Mouse (Mus musculus) bone marrow, adult 2 months (tissue): ENCODE data around the gene Maged2. TPM values are rescaled to one million over a fixed set of nuclear protein-coding genes. Genes with fewer than 3 reads are reported as not detected.
"Not testable (repeated sequence)": the region's sequence is repeated elsewhere in the genome, so short reads cannot be mapped to it uniquely, and the experiment has no call there.

Experiments used
- H3K27ac ChIP-seq: fragments of 200-500 bp; 2 replicates; pipeline ENCODE4 v1.5.1; 2012; ENCODE audit warnings: low read depth, mild to moderate bottlenecking, control low read depth, inconsistent platforms, low read length; ENCODE audit not compliant: control insufficient read depth, poor library complexity, insufficient read depth
- H3K4me1 ChIP-seq: fragments of 200-500 bp; 2 replicates; pipeline ENCODE4 v1.6.1; 2011; ENCODE audit warnings: low read length; ENCODE audit not compliant: control insufficient read depth, insufficient read depth
- H3K4me3 ChIP-seq: fragments of 200-500 bp; replicated peaks from 2 replicates; pipeline ENCODE3; 2011; ENCODE audit warnings: mild to moderate bottlenecking, low read depth, low read length, control low read depth; ENCODE audit not compliant: control insufficient read depth
- CTCF ChIP-seq: fragments of 200-500 bp; IDR thresholded peaks from 2 replicates; pipeline ENCODE4 v1.5.1; 2011; ENCODE audit warnings: low read length, control low read depth; ENCODE audit not compliant: control insufficient read depth, insufficient read depth
- POLR2A ChIP-seq: fragments of 200-500 bp; IDR thresholded peaks from 2 replicates; pipeline ENCODE4 v1.6.1; 2011; ENCODE audit warnings: low read depth, mild to moderate bottlenecking, control low read depth, low read length, borderline replicate concordance; ENCODE audit not compliant: control insufficient read depth
- WGBS: fragments of 180-500 bp; shearing (Covaris S2); methylation state at CpG from one replicate; pipeline ENCODE4 v1.1.7; 2018; 5-methylcytosine and 5-hydroxymethylcytosine counted together
- polyA plus RNA-seq: library from polyadenylated mRNA; stranded (reverse); fragments of >200 nt; gene quantifications from 2 replicates; pipeline ENCODE4 v1.2.4, GENCODE M21; 2011; ENCODE audit warnings: low replicate concordance; ENCODE audit not compliant: missing spikeins, insufficient read depth, insufficient read length

Maged2 gene
- polyA plus RNA-seq, result 6.8 and 8.3 TPM in 2 replicates

DNA sequence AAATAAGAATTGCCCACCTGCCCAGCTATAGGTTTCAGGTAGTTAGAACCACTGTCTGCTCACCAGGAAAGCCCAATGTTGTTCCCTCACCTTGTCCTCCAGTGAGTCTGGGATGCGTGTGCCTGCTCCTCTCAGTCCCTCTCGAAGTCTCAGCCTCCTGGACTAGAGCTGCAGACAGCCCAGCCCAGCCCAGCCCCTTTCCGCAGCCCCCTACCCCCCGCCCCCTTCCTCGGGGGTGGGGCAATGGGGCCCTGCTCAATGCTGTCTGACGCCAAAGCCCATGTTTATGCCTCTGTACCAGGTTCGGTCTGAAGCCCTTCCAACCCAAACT, at the start of gene Maged2:
Gene Maged2, minus strand, starts transcription at position 207 of the 331 bp plus-strand sequence.
- Histone ChIP-seq H3K4me1 (no peaks in the 10 kb centered on the region), H3K4me3 (peak within 1 kb of the TSS; percentile 54), H3K27ac (no peak within 1 kb of the TSS)
- 22% methylated on average over 7 of the region's 7 CpGs for WGBS
- no peak for TF ChIP-seq CTCF
- TF ChIP-seq POLR2A, result no peak

DNA sequence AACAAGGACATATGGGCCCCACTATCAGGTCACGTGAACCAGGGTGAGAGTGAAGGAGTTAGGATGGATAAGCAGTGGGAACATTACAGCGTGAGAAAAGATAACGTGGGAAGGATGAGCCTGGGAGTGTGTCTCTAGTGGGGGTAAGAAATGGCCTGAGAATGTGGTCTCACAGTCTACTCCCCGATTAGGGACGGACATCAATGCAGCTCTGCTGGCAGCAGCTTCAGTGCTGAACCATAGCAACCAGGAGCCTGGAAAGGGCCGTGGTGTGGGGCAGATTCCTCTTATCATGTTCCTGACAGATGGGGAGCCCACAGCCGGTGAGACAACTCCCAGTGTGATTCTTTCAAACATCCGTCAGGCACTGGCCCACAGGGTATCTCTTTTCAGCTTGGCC, 34.1 kb upstream of the Maged2 start:
- no peak overlapping the region for H3K4me3 ChIP-seq
- H3K27ac ChIP-seq, result no peak overlapping the region
- TF ChIP-seq CTCF (no peak), POLR2A (no peak)
- 76% methylated on average over 8 of the region's 8 CpGs for WGBS
- no peaks in the 10 kb centered on the region for H3K4me1 ChIP-seq

DNA sequence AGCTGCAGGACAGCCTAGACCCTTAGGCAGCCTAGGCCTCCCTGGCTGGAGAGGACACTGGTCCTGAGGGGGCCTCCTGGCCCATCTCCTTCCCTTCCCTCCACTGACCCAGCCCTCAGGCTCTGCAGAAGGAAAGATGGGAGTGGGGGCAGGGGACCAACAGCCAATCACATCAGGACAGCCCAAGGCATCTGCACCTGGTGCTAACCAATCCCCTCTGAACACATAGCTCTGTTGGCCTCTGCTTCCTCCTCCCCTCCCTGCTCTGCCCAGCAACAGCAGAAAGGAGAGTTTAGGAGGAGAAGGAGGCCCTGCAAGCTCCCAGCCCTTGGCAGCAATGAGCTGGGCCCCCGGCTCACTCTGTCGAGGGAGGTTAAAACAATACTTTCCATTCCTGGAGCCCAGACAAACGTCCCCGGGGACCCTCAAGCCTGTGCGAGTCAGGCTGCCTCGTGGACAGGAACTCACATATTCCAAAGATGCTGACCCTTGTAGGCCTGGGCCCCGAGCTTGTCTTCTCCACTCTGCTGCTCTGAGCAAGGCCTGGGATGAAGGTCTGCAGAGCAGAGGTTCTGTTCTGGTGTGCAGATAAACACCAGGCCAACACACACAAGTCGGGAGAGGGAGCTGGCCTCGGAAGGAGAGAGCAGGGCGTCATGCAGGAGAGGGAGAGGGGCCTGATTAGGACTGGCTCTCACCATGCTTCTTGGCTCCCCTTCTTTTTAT, 31.5 kb upstream of the Maged2 start:
- H3K4me1 ChIP-seq, H3K4me3 ChIP-seq, H3K27ac ChIP-seq: not testable (repeated sequence)
- WGBS, result 75% methylated on average over 4 of the region's 10 CpGs

DNA sequence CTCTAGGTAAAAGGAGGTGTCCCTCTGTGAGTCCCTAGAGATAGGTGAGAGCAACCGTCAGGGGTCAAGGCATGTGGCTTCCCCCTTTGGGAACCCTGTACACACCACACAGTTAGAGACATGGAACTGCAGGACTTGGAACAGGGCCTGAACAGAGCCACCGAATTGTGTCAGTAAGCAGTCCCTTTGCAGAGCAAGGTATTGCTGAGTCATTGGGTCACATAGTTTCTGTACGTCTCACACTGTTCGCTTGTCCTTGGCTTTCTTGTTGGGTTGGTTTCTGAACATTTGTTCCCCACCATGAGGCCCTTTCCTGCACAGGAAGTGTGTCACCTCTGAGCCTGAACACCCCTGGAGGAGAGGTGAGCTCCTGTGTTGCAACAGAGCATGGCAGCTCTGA, 29.1 kb upstream of the Maged2 start:
- not testable (repeated sequence) for H3K4me3 ChIP-seq, H3K4me1 ChIP-seq, H3K27ac ChIP-seq
- WGBS, result 34% methylated on average over 2 of the region's 4 CpGs

DNA sequence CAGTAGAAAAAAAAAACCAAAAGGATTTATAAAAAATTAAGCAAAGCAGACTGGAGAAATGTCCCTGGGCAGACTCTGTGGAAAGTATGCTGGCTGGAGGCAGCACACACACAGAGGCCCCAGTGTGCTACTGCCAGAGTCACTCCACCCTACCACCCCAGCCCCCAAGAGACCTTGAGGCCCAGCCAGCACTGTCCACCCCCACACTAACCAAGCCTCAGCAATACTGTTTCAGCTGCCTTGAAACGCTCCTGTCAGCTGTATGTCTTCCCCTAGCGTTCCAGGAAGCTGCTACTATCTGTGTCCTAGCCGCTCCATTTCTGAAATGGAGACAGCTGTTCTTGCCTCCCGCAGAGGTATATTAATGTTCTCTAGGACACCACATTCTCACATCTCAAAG, 16.2 kb upstream of the Maged2 start:
- Histone ChIP-seq H3K4me3 (no peak overlapping the region), H3K27ac (no peak overlapping the region), H3K4me1 (no peaks in the 10 kb centered on the region)
- 72% methylated on average over 4 of the region's 4 CpGs for WGBS
- TF ChIP-seq CTCF, result no peak
- no peak for TF ChIP-seq POLR2A

DNA sequence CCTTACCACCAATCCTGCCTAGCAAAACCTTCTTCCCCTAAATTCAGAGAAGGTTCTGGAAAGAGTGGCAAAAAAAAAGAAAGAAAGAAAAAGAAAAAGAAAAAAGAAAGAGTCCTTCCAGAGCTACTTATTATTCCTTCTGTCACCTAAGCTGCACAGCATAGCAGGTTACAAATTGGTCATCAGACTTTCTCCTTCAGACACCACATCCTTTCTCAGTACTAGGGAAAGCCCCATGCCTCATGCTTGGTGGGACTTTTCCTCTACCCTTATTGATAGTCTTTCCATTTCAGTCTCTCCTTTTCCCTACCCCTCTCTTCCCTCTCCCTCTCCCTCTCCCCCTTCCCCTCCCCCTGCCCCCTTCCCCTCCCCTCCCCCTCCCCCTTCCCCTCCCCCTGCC, 3.1 kb upstream of the Maged2 start:
- TF ChIP-seq POLR2A (no peak), CTCF (no peak)
- H3K4me3 ChIP-seq, result no peak overlapping the region
- H3K27ac ChIP-seq, result no peak overlapping the region
- no peaks in the 10 kb centered on the region for H3K4me1 ChIP-seq

DNA sequence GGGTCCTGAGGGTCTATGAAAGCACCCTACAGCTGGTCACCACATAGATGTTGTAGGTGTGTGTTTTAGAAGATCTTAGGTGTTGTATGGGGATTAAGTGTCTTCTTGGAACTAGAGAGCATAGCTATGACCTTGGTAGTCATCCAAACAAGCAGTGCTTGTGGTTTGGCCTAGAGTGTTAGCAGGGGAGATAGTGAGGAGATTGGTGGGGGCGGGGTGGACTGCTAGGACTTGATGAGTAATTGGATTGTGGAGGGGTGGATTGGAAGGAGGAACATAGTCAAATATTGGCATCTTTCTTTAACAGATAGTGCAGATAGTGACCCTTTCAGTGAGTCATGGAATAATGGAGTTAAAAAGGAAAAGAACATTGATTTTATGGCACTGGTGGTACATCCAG, 1.5 kb upstream of the Maged2 start:
- Histone ChIP-seq H3K27ac (no peak overlapping the region), H3K4me1 (no peaks in the 10 kb centered on the region), H3K4me3 (no peak overlapping the region)
- WGBS, result 71% methylated on average over 1 of the region's 1 CpGs
- no peak for TF ChIP-seq CTCF
- no peak for TF ChIP-seq POLR2A

DNA sequence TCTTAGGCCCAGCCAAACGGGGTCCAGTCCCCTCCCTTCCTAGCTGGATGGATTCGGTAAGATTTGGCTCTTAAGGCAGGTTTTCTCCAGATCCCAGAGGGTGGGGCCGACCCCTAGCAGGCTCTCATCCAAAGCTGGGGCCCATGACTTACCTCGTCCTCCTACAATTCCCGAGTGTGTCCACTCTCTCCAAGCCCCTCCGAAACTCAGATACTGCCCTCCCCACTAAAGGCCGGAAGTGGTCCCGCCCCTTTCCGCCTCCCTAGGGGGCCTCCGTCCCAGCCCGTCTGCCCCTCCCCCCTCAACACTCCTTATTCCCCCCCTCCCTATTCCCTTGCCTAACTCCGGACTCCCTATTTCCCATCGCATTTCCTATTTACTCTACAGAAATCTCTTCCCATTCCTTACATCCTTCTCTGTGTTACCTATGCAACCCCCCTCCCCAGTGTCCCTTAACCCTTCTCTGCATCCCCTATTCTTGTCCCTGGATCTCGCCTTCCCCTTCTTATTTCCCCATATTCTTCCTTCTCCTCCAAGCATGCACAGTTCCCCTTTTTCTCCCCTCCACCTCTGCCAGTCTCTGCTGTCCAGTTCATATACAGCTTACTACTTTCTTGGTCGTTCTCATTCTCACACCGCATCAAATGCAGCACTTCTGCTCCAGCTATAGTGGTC, 544 bp downstream of the Maged2 start:
- WGBS, result 16% methylated on average over 16 of the region's 16 CpGs
- no peak for TF ChIP-seq POLR2A
- TF ChIP-seq CTCF, result no peak
- no peaks in the 10 kb centered on the region for H3K4me1 ChIP-seq
- no peak overlapping the region for H3K27ac ChIP-seq
- H3K4me3 ChIP-seq, result peak overlapping the region; percentile 54

DNA sequence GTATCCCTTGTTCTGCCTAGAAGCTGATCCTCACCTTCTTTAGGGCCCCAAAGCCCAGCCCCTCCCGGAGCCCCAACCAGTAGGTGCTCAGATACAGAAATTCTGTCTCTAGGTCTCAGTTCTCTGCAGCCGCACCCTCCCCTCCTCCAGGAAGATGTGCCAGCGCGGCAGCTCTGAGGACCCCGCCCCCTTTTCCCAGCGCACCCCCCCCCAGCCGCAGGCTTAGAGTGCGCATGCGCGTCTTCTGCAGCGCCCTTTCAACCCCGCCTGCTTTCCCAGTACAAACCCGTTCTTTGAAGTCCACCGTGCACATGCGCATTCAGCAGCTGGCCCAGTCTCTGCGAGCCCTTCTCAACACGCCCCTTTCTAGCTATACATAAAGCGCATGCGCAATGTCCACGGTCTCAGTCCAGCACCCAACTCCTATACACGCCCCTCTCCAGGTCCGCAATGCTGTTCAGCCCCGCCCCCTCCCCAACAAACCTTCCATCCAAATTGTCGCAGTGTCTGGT, 1.3 kb downstream of the Maged2 start:
- Histone ChIP-seq H3K27ac (no peak overlapping the region), H3K4me1 (no peaks in the 10 kb centered on the region), H3K4me3 (peak overlapping the region; percentile 54)
- no peak for TF ChIP-seq CTCF
- TF ChIP-seq POLR2A, result no peak
- WGBS, result 13% methylated on average over 22 of the region's 24 CpGs

DNA sequence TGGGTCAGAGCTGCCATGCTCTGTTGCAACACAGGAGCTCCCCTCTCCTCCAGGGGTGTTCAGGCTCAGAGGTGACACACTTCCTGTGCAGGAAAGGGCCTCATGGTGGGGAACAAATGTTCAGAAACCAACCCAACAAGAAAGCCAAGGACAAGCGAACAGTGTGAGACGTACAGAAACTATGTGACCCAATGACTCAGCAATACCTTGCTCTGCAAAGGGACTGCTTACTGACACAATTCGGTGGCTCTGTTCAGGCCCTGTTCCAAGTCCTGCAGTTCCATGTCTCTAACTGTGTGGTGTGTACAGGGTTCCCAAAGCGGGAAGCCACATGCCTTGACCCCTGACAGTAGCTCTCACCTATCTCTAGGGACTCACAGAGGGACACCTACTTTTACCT, 13.2 kb downstream of the Maged2 start:
- not testable (repeated sequence) for H3K4me1 ChIP-seq, H3K4me3 ChIP-seq, H3K27ac ChIP-seq
- 56% methylated on average over 1 of the region's 4 CpGs for WGBS

DNA sequence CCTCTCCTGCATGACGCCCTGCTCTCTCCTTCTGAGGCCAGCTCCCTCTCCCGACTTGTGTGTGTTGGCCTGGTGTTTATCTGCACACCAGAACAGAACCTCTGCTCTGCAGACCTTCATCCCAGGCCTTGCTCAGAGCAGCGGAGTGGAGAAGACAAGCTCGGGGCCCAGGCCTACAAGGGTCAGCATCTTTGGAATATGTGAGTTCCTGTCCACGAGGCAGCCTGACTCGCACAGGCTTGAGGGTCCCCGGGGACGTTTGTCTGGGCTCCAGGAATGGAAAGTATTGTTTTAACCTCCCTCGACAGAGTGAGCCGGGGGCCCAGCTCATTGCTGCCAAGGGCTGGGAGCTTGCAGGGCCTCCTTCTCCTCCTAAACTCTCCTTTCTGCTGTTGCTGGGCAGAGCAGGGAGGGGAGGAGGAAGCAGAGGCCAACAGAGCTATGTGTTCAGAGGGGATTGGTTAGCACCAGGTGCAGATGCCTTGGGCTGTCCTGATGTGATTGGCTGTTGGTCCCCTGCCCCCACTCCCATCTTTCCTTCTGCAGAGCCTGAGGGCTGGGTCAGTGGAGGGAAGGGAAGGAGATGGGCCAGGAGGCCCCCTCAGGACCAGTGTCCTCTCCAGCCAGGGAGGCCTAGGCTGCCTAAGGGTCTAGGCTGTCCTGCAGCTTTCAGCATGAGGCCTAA, 15.5 kb downstream of the Maged2 start:
- not testable (repeated sequence) for H3K27ac ChIP-seq, H3K4me1 ChIP-seq, H3K4me3 ChIP-seq
- 77% methylated on average over 3 of the region's 10 CpGs for whole genome bisulfite sequencing
